Mouse (Mus musculus): Measurements from ENCODE around the gene Slc24a4.
"Not testable (repeated sequence)": the region's sequence is repeated elsewhere in the genome, so short reads cannot be mapped to it uniquely, and the experiment has no call there.

Gene Slc24a4

GRCm38 (mm10) chr12:102166691-102167261, 38.2 kb downstream of the Slc24a4 start:
- DNase-seq (ENCODE audit: low read depth, low spot score): peak; percentile 35

GRCm38 (mm10) chr12:102167302-102167701, 38.8 kb downstream of the Slc24a4 start:
- DNase-seq (ENCODE audit: low read depth, low spot score): no peak

GRCm38 (mm10) chr12:102172746-102173145, 44.2 kb downstream of the Slc24a4 start:
- no peak for DNase-seq (ENCODE audit: low read depth, low spot score)

GRCm38 (mm10) chr12:102173345-102173744, 44.8 kb downstream of the Slc24a4 start:
- no peak for DNase-seq (ENCODE audit: low read depth, low spot score)

- DNase-seq (ENCODE audit: low read depth, low spot score): no peak
Observed at GRCm38 (mm10) chr12:102180371-102181074, 52.0 kb downstream of the Slc24a4 start.

- peak; percentile 48 for DNase-seq (ENCODE audit: low read depth, low spot score)
Observed at GRCm38 (mm10) chr12:102181799-102182357, 53.3 kb downstream of the Slc24a4 start.

- no peak for DNase-seq (ENCODE audit: low read depth, low spot score)
Observed at GRCm38 (mm10) chr12:102182621-102183020, 54.1 kb downstream of the Slc24a4 start.

GRCm38 (mm10) chr12:102183201-102183600, 54.7 kb downstream of the Slc24a4 start:
- DNase-seq (ENCODE audit: low read depth, low spot score): no peak

- DNase-seq (ENCODE audit: low read depth, low spot score): no peak
Observed at GRCm38 (mm10) chr12:102190820-102191219, 62.3 kb downstream of the Slc24a4 start.

- peak; percentile 46 for DNase-seq (ENCODE audit: low read depth, low spot score)
Observed at GRCm38 (mm10) chr12:102201516-102201915, 73.0 kb downstream of the Slc24a4 start.

GRCm38 (mm10) chr12:102202901-102203300, 74.4 kb downstream of the Slc24a4 start:
- no peak for DNase-seq (ENCODE audit: low read depth, low spot score)

- no peak for DNase-seq (ENCODE audit: low read depth, low spot score)
Observed at GRCm38 (mm10) chr12:102206471-102206870, 77.9 kb downstream of the Slc24a4 start.

GRCm38 (mm10) chr12:102207245-102207644, 78.7 kb downstream of the Slc24a4 start:
- DNase-seq (ENCODE audit: low read depth, low spot score): no peak

GRCm38 (mm10) chr12:102210801-102211200, 82.3 kb downstream of the Slc24a4 start:
- DNase-seq (ENCODE audit: low read depth, low spot score): peak; percentile 65

GRCm38 (mm10) chr12:102223404-102223803, 94.9 kb downstream of the Slc24a4 start:
- DNase-seq (ENCODE audit: low read depth, low spot score): no peak

- DNase-seq (ENCODE audit: low read depth, low spot score): not testable (repeated sequence)
Observed at GRCm38 (mm10) chr12:102224112-102224511, 95.6 kb downstream of the Slc24a4 start.

GRCm38 (mm10) chr12:102225165-102225564, 96.6 kb downstream of the Slc24a4 start:
- no peak for DNase-seq (ENCODE audit: low read depth, low spot score)

- DNase-seq (ENCODE audit: low read depth, low spot score): no peak
Observed at GRCm38 (mm10) chr12:102235551-102235950, 107.0 kb downstream of the Slc24a4 start.

- DNase-seq (ENCODE audit: low read depth, low spot score): no peak
Observed at GRCm38 (mm10) chr12:102236317-102236716, 107.8 kb downstream of the Slc24a4 start.

GRCm38 (mm10) chr12:102242076-102242722, 113.7 kb downstream of the Slc24a4 start:
- DNase-seq (ENCODE audit: low read depth, low spot score): no peak

GRCm38 (mm10) chr12:102243915-102244314, 115.4 kb downstream of the Slc24a4 start:
- no peak for DNase-seq (ENCODE audit: low read depth, low spot score)

- DNase-seq (ENCODE audit: low read depth, low spot score): no peak
Observed at GRCm38 (mm10) chr12:102246226-102246625, 117.7 kb downstream of the Slc24a4 start.

Data from retina, postnatal 7 days (tissue).